Mouse (Mus musculus): Measurements from ENCODE around the gene Zfyve21.

- TF ChIP-seq FLI1 (IDR thresholded peaks at IDR 0.05; ENCODE audit: low read length) (no peak), GATA1 (IDR thresholded peaks at IDR 0.05; ENCODE audit: borderline replicate concordance, low read length) (no peak)
Measured at GRCm38 (mm10) chr12:111795180-111795895, 18.6 kb upstream of the Zfyve21 start.
